ENCODE assay signal across 21 mouse cellular contexts in genomic region chr2:136351393-136352096, GRCm38 (mm10). TPM values are rescaled to one million over a fixed set of nuclear protein-coding genes. Genes with fewer than 3 reads are reported as not detected.
DNase-seq lines count a peak whose midpoint lies in the region; ATAC-seq and TF ChIP-seq lines count a peak whose summit lies in the region.
"Had no signal": no experiment of that assay in that cellular context is flagged by ENCODE, and none has a peak within 500 bp of the region (broad histone marks: within the 10 kb centered on the region; RNA-seq: fewer than 3 reads in every experiment).

No protein-coding gene starts in this region.

- 59% methylated on average over 2 of the region's 2 CpGs for WGBS in liver, embryonic 12.5 days (ENCODE audit: insufficient replicate concordance)

- H3K27ac ChIP-seq in left cerebral cortex, adult 2 months = peak overlapping the region; percentile 34
- H3K27ac ChIP-seq in liver, embryonic 12.5 days = no peak overlapping the region
- H3K27ac ChIP-seq: gastrocnemius, adult 2 months; stomach, embryonic 15.5 days had no signal

- TF ChIP-seq CTCF in left cerebral cortex, adult 2 months (IDR thresholded peaks at IDR 0.05) = no peak

- no peaks in the 10 kb centered on the region for H3K9me3 ChIP-seq in liver, embryonic 12.5 days (replicated peaks)
- H3K9me3 ChIP-seq: stomach, embryonic 15.5 days had no signal

- no peak overlapping the region for H3K9ac ChIP-seq in liver, embryonic 12.5 days
- H3K9ac ChIP-seq: stomach, embryonic 15.5 days had no signal

- H3K27me3 ChIP-seq in liver, embryonic 12.5 days (replicated peaks) = no peaks in the 10 kb centered on the region
- H3K27me3 ChIP-seq: stomach, embryonic 15.5 days had no signal

- no peak for ATAC-seq in liver, embryonic 12.5 days
- ATAC-seq: lung, postnatal 0 days had no signal

- peak; percentile 8 for DNase-seq in embryo, embryonic 11 days
- DNase-seq in embryo, embryonic 9.5 days (ENCODE audit: extremely low spot score) = no peak
- DNase-seq in left cerebral cortex, adult 2 months (ENCODE audit: extremely low spot score in 1 of 2, low spot score in 2 of 2) = no peak
- no peak for DNase-seq in left cerebral cortex, adult 9 months (ENCODE audit: low spot score in 2 of 2)
- peak; percentile 73 for DNase-seq in brain, adult 2 months (ENCODE audit: low read depth, low spot score)
- peak; percentile 17 to 45 for DNase-seq in cerebellum, postnatal 14 days
- DNase-seq in adrenal gland, adult 2 months = no peak
- DNase-seq: adrenal gland, postnatal 14 days; gastrocnemius, adult 2 months; heart, postnatal 4 days; kidney, adult 8-10 months; layer of hippocampus, postnatal 36 days; liver; midbrain, embryonic 14.5 days; right cerebral cortex, postnatal 4 days; thymus, postnatal 36 days had no signal

- no peaks in the 10 kb centered on the region for H3K4me1 ChIP-seq in liver, embryonic 12.5 days
- H3K4me1 ChIP-seq: stomach, embryonic 15.5 days had no signal

- no peaks in the 10 kb centered on the region for H3K36me3 ChIP-seq in liver, embryonic 12.5 days
- H3K36me3 ChIP-seq: stomach, embryonic 15.5 days had no signal

- H3K4me2 ChIP-seq in liver, embryonic 12.5 days = no peak overlapping the region
- H3K4me2 ChIP-seq: stomach, embryonic 15.5 days had no signal

- no peak overlapping the region for H3K4me3 ChIP-seq in left cerebral cortex, adult 2 months
- H3K4me3 ChIP-seq in liver, embryonic 12.5 days = no peak overlapping the region
- H3K4me3 ChIP-seq: erythroblast, embryonic 14.5 days; gastrocnemius, adult 2 months; stomach, embryonic 15.5 days had no signal

- intact Hi-C loops in left cerebral cortex, adult 2 months (cut with DNase I) = no loop called here

RNA-seq across cellular contexts. Expression of gene Pak7, which starts 36.2 kb away (rescaled TPM):
- total RNA-seq in left cerebral cortex, adult 2 months (2021) = 10 to 100 TPM; 46.1 to 47.8 TPM
- polyA plus RNA-seq in liver, embryonic 12.5 days (2016; fragmentation: Nextera tagmentation; extraction: Ambion mirVana) = 0.12 and 0.13 TPM in 2 replicates
- under 1 TPM in 1 of 2 experiments, not detected in 1; 0.14 TPM for total RNA-seq in adrenal gland, adult 2 months (2021)
- not detected in 2 replicates for polyA plus RNA-seq in adrenal gland, adult 2 months (2012; rRNA removed)
- total RNA-seq: gastrocnemius, adult 2 months; neutrophil, adult 5-6 weeks had no signal

Comparison
In these comparisons a context has a peak if more than half of its experiments do, and no peak if none do; other contexts are left out.
1. DNase-seq: peak in embryo, embryonic 11 days (single experiment), brain, adult 2 months (single experiment) and cerebellum, postnatal 14 days (2 of 2); none in embryo, embryonic 9.5 days (single experiment), left cerebral cortex, adult 2 months (0 of 2), left cerebral cortex, adult 9 months (0 of 2) and adrenal gland, adult 2 months (single experiment).
2. RNA of gene Pak7, which starts 36.2 kb away (total RNA-seq): 46.1 to 47.8 TPM in left cerebral cortex, adult 2 months; 0.14 TPM in adrenal gland, adult 2 months; every median in the first group is over 10 times any median in the second.